ENCODE assay signal across 23 mouse cellular contexts in genomic region chr11:16989885-16990284, GRCm38 (mm10). TPM values are rescaled to one million over a fixed set of nuclear protein-coding genes. Genes with fewer than 3 reads are reported as not detected.
DNase-seq lines count a peak whose midpoint lies in the region; ATAC-seq lines count a peak whose summit lies in the region.
"Had no signal": no experiment of that assay in that cellular context is flagged by ENCODE, and none has a peak within 500 bp of the region (broad histone marks: within the 10 kb centered on the region; RNA-seq: fewer than 3 reads in every experiment).

No protein-coding gene starts in this region.

- no peaks in the 10 kb centered on the region for H3K27me3 ChIP-seq in liver, embryonic 11.5 days (replicated peaks; ENCODE audit: control insufficient read depth, insufficient read depth, low read length)
- H3K27me3 ChIP-seq: embryonic facial prominence, embryonic 13.5 days; embryonic facial prominence, embryonic 15.5 days; forebrain, embryonic 12.5 days had no signal

- no peak overlapping the region for H3K4me2 ChIP-seq in liver, embryonic 11.5 days
- H3K4me2 ChIP-seq: embryonic facial prominence, embryonic 13.5 days; embryonic facial prominence, embryonic 15.5 days; forebrain, embryonic 12.5 days had no signal

- WGBS in liver, embryonic 11.5 days: 87% methylated on average over 5 of the region's 5 CpGs

- H3K4me1 ChIP-seq in liver, embryonic 11.5 days (replicated peaks; ENCODE audit: control insufficient read depth, insufficient read depth, low read length): no peaks in the 10 kb centered on the region
- H3K4me1 ChIP-seq: embryonic facial prominence, embryonic 13.5 days; embryonic facial prominence, embryonic 15.5 days; forebrain, embryonic 10.5 days; forebrain, embryonic 12.5 days had no signal

- no peak overlapping the region for H3K4me3 ChIP-seq in liver, embryonic 11.5 days (ENCODE audit: low read depth, low read length)
- H3K4me3 ChIP-seq: embryonic facial prominence, embryonic 13.5 days; embryonic facial prominence, embryonic 15.5 days; erythroblast, embryonic 14.5 days; forebrain, embryonic 10.5 days; forebrain, embryonic 12.5 days had no signal

- no peak for DNase-seq in frontal cortex, postnatal 25 days (ENCODE audit: low spot score in 2 of 2)
- DNase-seq in liver, embryonic 11.5 days (ENCODE audit: low spot score): peak; percentile 15
- DNase-seq in liver: no peak
- DNase-seq in right cerebral cortex, adult 18-20 months: peak; percentile 12
- no peak for DNase-seq in right cerebral cortex, postnatal 14 days
- no peak for DNase-seq in thymus, postnatal 4 days
- DNase-seq: adrenal gland, adult 2 months; adrenal gland, postnatal 25 days; B cell, adult 2 months; cerebellum, adult 18-20 months; cerebellum, adult 8-10 months; cerebellum, adult 9-11 months; cerebellum, postnatal 36 days; embryo, embryonic 11 days had no signal

- no peak overlapping the region for H3K27ac ChIP-seq in liver, embryonic 11.5 days (ENCODE audit: low read depth, low read length)
- H3K27ac ChIP-seq: embryonic facial prominence, embryonic 13.5 days; embryonic facial prominence, embryonic 15.5 days; forebrain, embryonic 10.5 days; forebrain, embryonic 12.5 days had no signal

- no peaks in the 10 kb centered on the region for H3K36me3 ChIP-seq in liver, embryonic 11.5 days (ENCODE audit: control insufficient read depth, insufficient read depth, low read length)
- H3K36me3 ChIP-seq: embryonic facial prominence, embryonic 13.5 days; embryonic facial prominence, embryonic 15.5 days; forebrain, embryonic 10.5 days; forebrain, embryonic 12.5 days had no signal

- H3K9ac ChIP-seq in liver, embryonic 11.5 days (ENCODE audit: low read depth, low read length): no peak overlapping the region
- H3K9ac ChIP-seq: embryonic facial prominence, embryonic 13.5 days; embryonic facial prominence, embryonic 15.5 days; forebrain, embryonic 12.5 days had no signal

- H3K9me3 ChIP-seq in liver, embryonic 11.5 days (ENCODE audit: control insufficient read depth, low read length): no peaks in the 10 kb centered on the region
- H3K9me3 ChIP-seq: embryonic facial prominence, embryonic 13.5 days; embryonic facial prominence, embryonic 15.5 days; forebrain, embryonic 10.5 days; forebrain, embryonic 12.5 days had no signal

- ATAC-seq in frontal cortex, adult (ENCODE audit: low TSS enrichment): peak; percentile 90
- no peak for ATAC-seq in liver, embryonic 11.5 days (replicated peaks; ENCODE audit: low FRiP score)
- ATAC-seq: CD4-positive, CD25-positive, alpha-beta regulatory T cell, adult 4 months; forebrain, embryonic 14.5 days; forebrain, embryonic 16.5 days had no signal

RNA-seq across cellular contexts. Expression of gene Fbxo48, which starts 38.7 kb away (rescaled TPM):
- 3.0 and 3.1 TPM in 2 replicates for polyA plus RNA-seq in liver, embryonic 11.5 days (2014; fragmentation: Nextera tagmentation; extraction: Ambion mirVana)

Comparison
In these comparisons a context has a peak if more than half of its experiments do, and no peak if none do; other contexts are left out.
1. DNase-seq: peak in liver, embryonic 11.5 days (single experiment) and right cerebral cortex, adult 18-20 months (single experiment); none in frontal cortex, postnatal 25 days (0 of 2), liver (single experiment), right cerebral cortex, postnatal 14 days (single experiment) and thymus, postnatal 4 days (single experiment).